Mouse (Mus musculus) adrenal gland, adult (tissue): ENCODE measurements around the gene Itgal.
"Not testable (repeated sequence)": the region's sequence is repeated elsewhere in the genome, so short reads cannot be mapped to it uniquely, and the experiment has no call there.

Experiments used
- DNase-seq, 2 experiments: peaks; one replicate each; pipeline ENCODE4 v3.0.0; 2022 to 2023; ENCODE audit warnings: low spot score in 1 of 2; ENCODE audit not compliant: inconsistent age in 2 of 2

The Itgal gene

GRCm38 (mm10) chr7:127296098-127296497, at the start of gene Itgal:
Gene Itgal, plus strand, starts transcription at chr7:127296260.
- peak in 1 of 2 experiments; percentile 25 for DNase-seq

- DNase-seq: not testable (repeated sequence)
Observed at GRCm38 (mm10) chr7:127250511-127250910, 45.5 kb upstream of the Itgal start.

GRCm38 (mm10) chr7:127252414-127252813, 43.6 kb upstream of the Itgal start:
- DNase-seq: no peak

- peak in 1 of 2 experiments; percentile 61 for DNase-seq
Observed at GRCm38 (mm10) chr7:127253341-127253740, 42.7 kb upstream of the Itgal start.

GRCm38 (mm10) chr7:127253821-127254769, 42.0 kb upstream of the Itgal start:
- DNase-seq: peak; percentile 96 to 97

- DNase-seq: peak in 1 of 2 experiments; percentile 35
Observed at GRCm38 (mm10) chr7:127255008-127255407, 41.1 kb upstream of the Itgal start.

GRCm38 (mm10) chr7:127255965-127256364, 40.1 kb upstream of the Itgal start:
- no peak for DNase-seq

GRCm38 (mm10) chr7:127256518-127256917, 39.5 kb upstream of the Itgal start:
- no peak for DNase-seq

- DNase-seq: peak in 1 of 2 experiments; percentile 23
Observed at GRCm38 (mm10) chr7:127259186-127259905, 36.7 kb upstream of the Itgal start.

- DNase-seq: peak; percentile 98 to 99
Observed at GRCm38 (mm10) chr7:127260309-127261111, 35.5 kb upstream of the Itgal start, which contains the start of gene Dctpp1. Gene Dctpp1, minus strand, starts transcription at chr7:127260709.

GRCm38 (mm10) chr7:127262218-127262961, 33.7 kb upstream of the Itgal start:
- DNase-seq: peak in 1 of 2 experiments; percentile 47

GRCm38 (mm10) chr7:127263526-127263925, 32.5 kb upstream of the Itgal start:
- no peak for DNase-seq

GRCm38 (mm10) chr7:127270256-127270655, 25.8 kb upstream of the Itgal start:
- DNase-seq: peak in 1 of 2 experiments; percentile 74

GRCm38 (mm10) chr7:127270666-127271065, 25.4 kb upstream of the Itgal start:
- DNase-seq: no peak

- peak in 1 of 2 experiments; percentile 43 for DNase-seq
Observed at GRCm38 (mm10) chr7:127271093-127271492, 25.0 kb upstream of the Itgal start.

GRCm38 (mm10) chr7:127272566-127272965, 23.5 kb upstream of the Itgal start:
- DNase-seq: peak in 1 of 2 experiments; percentile 71

- peak; percentile 47 to 82 for DNase-seq
Observed at GRCm38 (mm10) chr7:127273118-127273923, 22.7 kb upstream of the Itgal start.

- peak; percentile 94 to 99 for DNase-seq
Observed at GRCm38 (mm10) chr7:127273925-127274789, 21.9 kb upstream of the Itgal start, which contains the start of gene Sephs2. Gene Sephs2, minus strand, starts transcription at chr7:127274055.
